Mouse (Mus musculus) thymus, adult 2 months (tissue): ENCODE data around the gene Smarcc2. TPM values are rescaled to one million over a fixed set of nuclear protein-coding genes. Genes with fewer than 3 reads are reported as not detected.
"Not testable (repeated sequence)": the region's sequence is repeated elsewhere in the genome, so short reads cannot be mapped to it uniquely, and the experiment has no call there.

Experiments
- DNase-seq: peaks from one replicate; pipeline ENCODE4 v3.0.0; 2021
- H3K27ac ChIP-seq: fragments of 200-500 bp; 2 replicates; pipeline ENCODE4 v1.5.1; 2012; ENCODE audit warnings: low read length, control low read depth; ENCODE audit not compliant: control insufficient read depth, insufficient read depth
- H3K27me3 ChIP-seq: fragments of 200-500 bp; 2 replicates; pipeline ENCODE4 v1.6.1; 2012; ENCODE audit warnings: mild to moderate bottlenecking, low read length, moderate library complexity, mixed read lengths; ENCODE audit not compliant: control insufficient read depth, insufficient read depth
- H3K36me3 ChIP-seq: fragments of 200-500 bp; 2 replicates; pipeline ENCODE4 v1.6.1; 2012; ENCODE audit warnings: mild to moderate bottlenecking, low read length, moderate library complexity; ENCODE audit not compliant: control insufficient read depth, insufficient read depth
- H3K4me1 ChIP-seq: fragments of 200-500 bp; replicated peaks from 2 replicates; pipeline ENCODE4 v1.6.1; 2012; ENCODE audit warnings: low read length; ENCODE audit not compliant: control insufficient read depth, insufficient read depth
- H3K4me3 ChIP-seq: fragments of 200-500 bp; 2 replicates; pipeline ENCODE4 v1.5.1; 2012; ENCODE audit warnings: mild to moderate bottlenecking, low read length, control low read depth, moderate library complexity; ENCODE audit not compliant: control insufficient read depth, insufficient read depth
- CTCF ChIP-seq: fragments of 200-500 bp; IDR thresholded peaks from 2 replicates; pipeline ENCODE4 v1.5.1; 2012; ENCODE audit warnings: mild to moderate bottlenecking, control low read depth, low read length, moderate library complexity, borderline replicate concordance; ENCODE audit not compliant: control insufficient read depth, poor library complexity, insufficient read depth; ENCODE audit errors: extremely low read depth
- POLR2A ChIP-seq: fragments of 200-500 bp; IDR thresholded peaks from 2 replicates; pipeline ENCODE4 v1.6.1; 2012; ENCODE audit warnings: mild to moderate bottlenecking, low read length, control low read depth, moderate library complexity; ENCODE audit not compliant: control insufficient read depth, poor library complexity, insufficient read depth; ENCODE audit errors: extremely low read depth
- WGBS: fragments of 180-500 bp; shearing (Covaris S2); methylation state at CpG from one replicate; pipeline ENCODE4 v1.1.7; 2018; 5-methylcytosine and 5-hydroxymethylcytosine counted together
- polyA plus RNA-seq: library from polyadenylated mRNA; depleted of rRNA; stranded (reverse); fragments of >200 nt; gene quantifications from 2 replicates; pipeline ENCODE4 v1.2.3, GENCODE M21; 2012

The Smarcc2 gene
- polyA plus RNA-seq, 1 experiment: 176 TPM

- Histone ChIP-seq H3K27ac (peak overlapping the region; percentile 93), H3K27me3 (no peaks in the 10 kb centered on the region), H3K4me1 (peaks cover 23% of the 10 kb centered on the region), H3K36me3 (no peaks in the 10 kb centered on the region), H3K4me3 (peak overlapping the region; percentile 57)
- peak; percentile 41 for DNase-seq
- no peak for TF ChIP-seq POLR2A
- no peak for TF ChIP-seq CTCF
- under 1% methylated on average over 21 of the region's 21 CpGs for WGBS
Observed at GRCm38 (mm10) chr10:128499116-128499671, 40.1 kb downstream of the Smarcc2 start.

- DNase-seq: no peak
- Histone ChIP-seq H3K27me3 (no peaks in the 10 kb centered on the region), H3K4me1 (peaks cover 18% of the 10 kb centered on the region), H3K36me3 (no peaks in the 10 kb centered on the region), H3K27ac (no peak overlapping the region), H3K4me3 (no peak overlapping the region)
- 93% methylated on average over 5 of the region's 5 CpGs for WGBS
- no peak for TF ChIP-seq CTCF
- TF ChIP-seq POLR2A: no peak
Observed at GRCm38 (mm10) chr10:128502341-128502740, 43.3 kb downstream of the Smarcc2 start.

- peaks cover 14% of the 10 kb centered on the region for H3K4me1 ChIP-seq
- no peak overlapping the region for H3K27ac ChIP-seq
- DNase-seq: no peak
- no peaks in the 10 kb centered on the region for H3K27me3 ChIP-seq
- H3K36me3 ChIP-seq: no peaks in the 10 kb centered on the region
- WGBS: 79% methylated on average over 8 of the region's 8 CpGs
- H3K4me3 ChIP-seq: no peak overlapping the region
- no peak for TF ChIP-seq POLR2A
Observed at GRCm38 (mm10) chr10:128503532-128503931, 44.5 kb downstream of the Smarcc2 start.

- Histone ChIP-seq H3K4me1 (peaks cover 14% of the 10 kb centered on the region), H3K27ac (peak overlapping the region; percentile 46; the same call in 1 of the 2 replicates), H3K36me3 (no peaks in the 10 kb centered on the region), H3K4me3 (no peak overlapping the region), H3K27me3 (no peaks in the 10 kb centered on the region)
- TF ChIP-seq POLR2A: no peak
- 39% methylated on average over 3 of the region's 3 CpGs for WGBS
- no peak for DNase-seq
Observed at GRCm38 (mm10) chr10:128504012-128504411, 45.0 kb downstream of the Smarcc2 start.

GRCm38 (mm10) chr10:128504641-128505370 is 45.8 kb downstream of the Smarcc2 start:
- Histone ChIP-seq H3K27me3 (no peaks in the 10 kb centered on the region), H3K27ac (peak overlapping the region; percentile 46), H3K4me1 (peaks cover 12% of the 10 kb centered on the region), H3K4me3 (no peak overlapping the region), H3K36me3 (peaks cover 5% of the 10 kb centered on the region)
- WGBS: 3% methylated on average over 9 of the region's 9 CpGs
- no peak for TF ChIP-seq CTCF
- no peak for TF ChIP-seq POLR2A
- DNase-seq: peak; percentile 30

- H3K36me3 ChIP-seq, H3K27ac ChIP-seq, H3K4me3 ChIP-seq, H3K27me3 ChIP-seq, DNase-seq: not testable (repeated sequence)
- WGBS: 65% methylated on average over 5 of the region's 5 CpGs
- H3K4me1 ChIP-seq: peaks cover 12% of the 10 kb centered on the region
Observed at GRCm38 (mm10) chr10:128505371-128505667, 46.3 kb downstream of the Smarcc2 start.

- Histone ChIP-seq H3K27ac (no peak overlapping the region), H3K36me3 (peaks cover 10% of the 10 kb centered on the region), H3K4me1 (peaks cover 12% of the 10 kb centered on the region), H3K4me3 (no peak overlapping the region), H3K27me3 (no peaks in the 10 kb centered on the region)
- no peak for DNase-seq
- 96% methylated on average over 14 of the region's 14 CpGs for WGBS
- no peak for TF ChIP-seq POLR2A
Observed at GRCm38 (mm10) chr10:128505974-128506373, 46.9 kb downstream of the Smarcc2 start.
